Mouse (Mus musculus): ENCODE results near the gene Pip5k1b. TPM values are rescaled to one million over a fixed set of nuclear protein-coding genes. Genes with fewer than 3 reads are reported as not detected.
"Not testable (repeated sequence)": the region's sequence is repeated elsewhere in the genome, so short reads cannot be mapped to it uniquely, and the experiment has no call there.

The Pip5k1b gene
- polyA plus RNA-seq, 1 experiment = 0.68 TPM

- Histone ChIP-seq H3K79me2 (ENCODE audit: control insufficient read depth, insufficient read depth) (no peaks in the 10 kb centered on the region), H3K79me3 (ENCODE audit: low read depth) (no peaks in the 10 kb centered on the region), H3K4me3 (ENCODE audit: insufficient read depth, poor library complexity, severe bottlenecking) (no peak overlapping the region), H3K36me3 (ENCODE audit: control insufficient read depth, insufficient read depth) (no peaks in the 10 kb centered on the region), H3ac (ENCODE audit: control insufficient read depth, insufficient read length, low read depth) (no peak overlapping the region), H3K27me3 (ENCODE audit: control insufficient read depth, insufficient read depth, insufficient read length) (peaks cover 20% of the 10 kb centered on the region)
- TF ChIP-seq USF1 (IDR thresholded peaks at IDR 0.05; ENCODE audit: low read depth) = no peak
- TF ChIP-seq FOSL1 (IDR thresholded peaks at IDR 0.05; ENCODE audit: insufficient read depth, low read length, poor library complexity, severe bottlenecking) = no peak
- no peak for TF ChIP-seq MYOD1 (IDR thresholded peaks at IDR 0.05; ENCODE audit: control insufficient read depth, insufficient read length, low read depth)
- no peak for TF ChIP-seq CTCF (IDR thresholded peaks at IDR 0.05; ENCODE audit: control insufficient read depth, insufficient read depth, insufficient read length)
- no peak for TF ChIP-seq MYOG (IDR thresholded peaks at IDR 0.05; ENCODE audit: control insufficient read depth, extremely low read depth, insufficient read length)
- TF ChIP-seq CEBPB (IDR thresholded peaks at IDR 0.05; ENCODE audit: low read depth) = no peak
- no peak for TF ChIP-seq MAX (IDR thresholded peaks at IDR 0.05)
These were observed 684 bp downstream of the Pip5k1b start for GRCm38 (mm10) chr19:24554911-24555465.

GRCm38 (mm10) chr19:24554425-24554824, 1.2 kb downstream of the Pip5k1b start:
- Histone ChIP-seq H3K4me3 (ENCODE audit: insufficient read depth, poor library complexity, severe bottlenecking) (no peak overlapping the region), H3K79me3 (ENCODE audit: low read depth) (no peaks in the 10 kb centered on the region), H3ac (ENCODE audit: control insufficient read depth, insufficient read length, low read depth) (no peak overlapping the region), H3K27me3 (ENCODE audit: control insufficient read depth, insufficient read depth, insufficient read length) (peaks cover 20% of the 10 kb centered on the region), H3K79me2 (ENCODE audit: control insufficient read depth, insufficient read depth) (no peaks in the 10 kb centered on the region), H3K36me3 (ENCODE audit: control insufficient read depth, insufficient read depth) (no peaks in the 10 kb centered on the region)
- no peak for TF ChIP-seq CEBPB (IDR thresholded peaks at IDR 0.05; ENCODE audit: low read depth)
- TF ChIP-seq MAX (IDR thresholded peaks at IDR 0.05) = no peak
- no peak for TF ChIP-seq MYOD1 (IDR thresholded peaks at IDR 0.05; ENCODE audit: control insufficient read depth, insufficient read length, low read depth)
- no peak for TF ChIP-seq USF1 (IDR thresholded peaks at IDR 0.05; ENCODE audit: low read depth)
- TF ChIP-seq CTCF (IDR thresholded peaks at IDR 0.05; ENCODE audit: control insufficient read depth, insufficient read depth, insufficient read length) = no peak
- TF ChIP-seq FOSL1 (IDR thresholded peaks at IDR 0.05; ENCODE audit: insufficient read depth, low read length, poor library complexity, severe bottlenecking) = no peak
- TF ChIP-seq MYOG (IDR thresholded peaks at IDR 0.05; ENCODE audit: control insufficient read depth, extremely low read depth, insufficient read length) = no peak

GRCm38 (mm10) chr19:24553291-24554075, 2.2 kb downstream of the Pip5k1b start:
- Histone ChIP-seq H3K79me2 (ENCODE audit: control insufficient read depth, insufficient read depth) (no peaks in the 10 kb centered on the region), H3K36me3 (ENCODE audit: control insufficient read depth, insufficient read depth) (no peaks in the 10 kb centered on the region), H3K4me3 (ENCODE audit: insufficient read depth, poor library complexity, severe bottlenecking) (no peak overlapping the region), H3ac (ENCODE audit: control insufficient read depth, insufficient read length, low read depth) (no peak overlapping the region), H3K79me3 (ENCODE audit: low read depth) (no peaks in the 10 kb centered on the region), H3K27me3 (ENCODE audit: control insufficient read depth, insufficient read depth, insufficient read length) (peaks cover 20% of the 10 kb centered on the region)
- TF ChIP-seq MYOD1 (IDR thresholded peaks at IDR 0.05; ENCODE audit: control insufficient read depth, insufficient read length, low read depth) (no peak), USF1 (IDR thresholded peaks at IDR 0.05; ENCODE audit: low read depth) (no peak), CTCF (IDR thresholded peaks at IDR 0.05; ENCODE audit: control insufficient read depth, insufficient read depth, insufficient read length) (no peak), MYOG (IDR thresholded peaks at IDR 0.05; ENCODE audit: control insufficient read depth, extremely low read depth, insufficient read length) (no peak), MAX (IDR thresholded peaks at IDR 0.05) (no peak), CEBPB (IDR thresholded peaks at IDR 0.05; ENCODE audit: low read depth) (no peak), FOSL1 (IDR thresholded peaks at IDR 0.05; ENCODE audit: insufficient read depth, low read length, poor library complexity, severe bottlenecking) (no peak)

GRCm38 (mm10) chr19:24552641-24553040, 3.0 kb downstream of the Pip5k1b start:
- not testable (repeated sequence) for H3ac ChIP-seq (ENCODE audit: control insufficient read depth, insufficient read length, low read depth); H3K36me3 ChIP-seq (ENCODE audit: control insufficient read depth, insufficient read depth); H3K4me3 ChIP-seq (ENCODE audit: insufficient read depth, poor library complexity, severe bottlenecking); H3K79me2 ChIP-seq (ENCODE audit: control insufficient read depth, insufficient read depth); H3K79me3 ChIP-seq (ENCODE audit: low read depth)
- H3K27me3 ChIP-seq (ENCODE audit: control insufficient read depth, insufficient read depth, insufficient read length) = peaks cover 20% of the 10 kb centered on the region

- Histone ChIP-seq H3K4me3 (ENCODE audit: insufficient read depth, poor library complexity, severe bottlenecking) (no peak overlapping the region), H3K79me3 (ENCODE audit: low read depth) (no peaks in the 10 kb centered on the region), H3ac (ENCODE audit: control insufficient read depth, insufficient read length, low read depth) (no peak overlapping the region), H3K79me2 (ENCODE audit: control insufficient read depth, insufficient read depth) (no peaks in the 10 kb centered on the region), H3K36me3 (ENCODE audit: control insufficient read depth, insufficient read depth) (no peaks in the 10 kb centered on the region), H3K27me3 (ENCODE audit: control insufficient read depth, insufficient read depth, insufficient read length) (peaks cover 13% of the 10 kb centered on the region)
- TF ChIP-seq MYOD1 (IDR thresholded peaks at IDR 0.05; ENCODE audit: control insufficient read depth, insufficient read length, low read depth) (no peak), FOSL1 (IDR thresholded peaks at IDR 0.05; ENCODE audit: insufficient read depth, low read length, poor library complexity, severe bottlenecking) (no peak), CEBPB (IDR thresholded peaks at IDR 0.05; ENCODE audit: low read depth) (no peak), MAX (IDR thresholded peaks at IDR 0.05) (no peak), MYOG (IDR thresholded peaks at IDR 0.05; ENCODE audit: control insufficient read depth, extremely low read depth, insufficient read length) (no peak), USF1 (IDR thresholded peaks at IDR 0.05; ENCODE audit: low read depth) (no peak), CTCF (IDR thresholded peaks at IDR 0.05; ENCODE audit: control insufficient read depth, insufficient read depth, insufficient read length) (no peak)
These were observed 4.3 kb downstream of the Pip5k1b start for GRCm38 (mm10) chr19:24551196-24551954.
